Mouse (Mus musculus): Measurements from ENCODE around the gene Prr15. TPM values are rescaled to one million over a fixed set of nuclear protein-coding genes. Genes with fewer than 3 reads are reported as not detected.

The Prr15 gene
- polyA plus RNA-seq, 1 experiment from 2014 or later, result 11.6 TPM

DNA sequence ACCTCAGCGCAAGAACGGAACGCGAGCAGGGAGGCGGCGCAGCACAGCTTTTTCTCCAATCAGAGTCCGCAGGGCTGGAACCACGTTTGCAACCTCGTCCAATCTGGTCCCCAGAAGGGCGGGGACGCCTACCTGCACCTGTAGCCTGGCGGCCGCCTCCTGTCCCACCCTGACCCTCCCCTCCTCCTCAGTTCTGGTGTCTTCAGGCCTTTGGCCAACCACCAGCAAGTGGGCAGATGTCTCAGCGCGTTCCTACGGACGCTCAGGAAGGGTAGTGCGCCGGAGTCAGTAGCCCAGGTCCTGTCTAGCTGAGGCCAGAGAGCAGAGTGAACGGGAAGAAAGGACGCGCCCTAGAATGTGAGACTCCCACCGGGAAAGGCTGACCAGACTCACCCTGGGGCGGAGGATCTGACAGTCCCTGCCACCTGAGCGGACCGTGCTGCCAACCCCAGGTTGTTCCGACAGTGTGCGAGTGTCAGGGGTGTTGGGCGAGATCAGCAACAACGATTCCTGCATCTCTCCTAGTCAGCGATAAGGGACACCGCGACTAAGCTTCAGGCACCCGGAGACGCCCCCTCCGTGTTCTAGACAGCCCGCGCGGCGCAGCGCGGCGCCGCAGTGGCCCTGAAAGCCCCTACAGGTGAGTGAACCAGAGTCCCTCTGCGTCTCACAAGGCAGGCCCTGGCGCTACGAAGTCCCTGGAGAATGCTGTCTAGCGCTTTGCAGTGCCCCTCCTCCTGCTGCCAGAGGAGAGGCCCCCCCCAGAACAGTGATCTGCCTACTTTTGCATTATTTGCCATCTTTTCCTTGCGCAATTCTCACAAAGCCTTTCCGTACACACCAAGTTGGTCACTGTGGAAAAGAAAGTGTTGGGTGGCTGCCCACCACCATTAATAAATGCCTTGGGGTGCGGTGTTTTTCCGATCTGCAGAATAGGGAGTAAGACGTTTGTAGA is 1.3 kb downstream of the Prr15 start:
- peak; percentile 87 for ATAC-seq (ENCODE audit: insufficient number of reproducible peaks, insufficient read depth, low FRiP score, low read depth)
- Histone ChIP-seq H3K4me2 (replicated peaks; ENCODE audit: low read depth, low read length) (peak overlapping the region; percentile 98), H3K27ac (ENCODE audit: low read length) (no peak overlapping the region), H3K9me3 (ENCODE audit: control insufficient read depth, low read depth, low read length) (no peaks in the 10 kb centered on the region), H3K9ac (replicated peaks; ENCODE audit: low read depth, low read length) (peak overlapping the region; percentile 26), H3K4me1 (ENCODE audit: control insufficient read depth, insufficient read depth, low read length) (0 out of 2 replicates have a peak, but pooled peaks cover 6% of the 10 kb centered on the region), H3K36me3 (ENCODE audit: control insufficient read depth, insufficient read depth, low read length) (no peaks in the 10 kb centered on the region), H3K4me3 (ENCODE audit: low read depth, low read length) (peak overlapping the region; percentile 47), H3K27me3 (ENCODE audit: control insufficient read depth, insufficient read depth, low read length) (peaks cover 9% of the 10 kb centered on the region; the same call in 1 of the 2 replicates)
- under 1% methylated on average over 53 of the region's 53 CpGs for WGBS

DNA sequence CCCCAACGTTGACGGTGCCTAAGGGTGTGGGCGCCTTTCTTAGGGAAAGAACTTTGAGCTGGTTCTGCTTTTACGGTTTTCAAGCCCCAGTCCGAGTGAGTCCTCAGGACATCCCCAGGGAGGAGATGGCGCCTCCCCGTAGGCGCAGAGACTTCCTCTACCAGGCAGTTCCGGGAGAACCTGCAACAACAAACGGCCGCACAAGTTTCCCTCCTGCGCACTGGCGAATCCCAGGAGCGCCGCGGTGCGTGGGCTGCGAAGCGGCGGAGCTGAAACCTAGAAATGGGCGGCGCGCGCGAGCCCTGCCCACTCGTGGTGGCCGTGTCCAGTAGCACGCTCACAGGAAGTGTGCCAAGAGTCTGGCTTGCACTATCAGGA is 2.0 kb downstream of the Prr15 start:
- no peak overlapping the region for H3K27ac ChIP-seq (ENCODE audit: low read length)
- ATAC-seq (ENCODE audit: insufficient number of reproducible peaks, insufficient read depth, low FRiP score, low read depth), result peak; percentile 25; the same call in 1 of the 2 replicates
- no peaks in the 10 kb centered on the region for H3K9me3 ChIP-seq (ENCODE audit: control insufficient read depth, low read depth, low read length)
- peak overlapping the region; percentile 98 for H3K4me2 ChIP-seq (replicated peaks; ENCODE audit: low read depth, low read length)
- no peaks in the 10 kb centered on the region for H3K36me3 ChIP-seq (ENCODE audit: control insufficient read depth, insufficient read depth, low read length)
- peaks cover 9% of the 10 kb centered on the region; the same call in 1 of the 2 replicates for H3K27me3 ChIP-seq (ENCODE audit: control insufficient read depth, insufficient read depth, low read length)
- peak overlapping the region; percentile 47 for H3K4me3 ChIP-seq (ENCODE audit: low read depth, low read length)
- under 1% methylated on average over 28 of the region's 28 CpGs for WGBS
- H3K9ac ChIP-seq (replicated peaks; ENCODE audit: low read depth, low read length), result peak overlapping the region; percentile 26
- 0 out of 2 replicates have a peak, but pooled peaks cover 6% of the 10 kb centered on the region for H3K4me1 ChIP-seq (ENCODE audit: control insufficient read depth, insufficient read depth, low read length)

DNA sequence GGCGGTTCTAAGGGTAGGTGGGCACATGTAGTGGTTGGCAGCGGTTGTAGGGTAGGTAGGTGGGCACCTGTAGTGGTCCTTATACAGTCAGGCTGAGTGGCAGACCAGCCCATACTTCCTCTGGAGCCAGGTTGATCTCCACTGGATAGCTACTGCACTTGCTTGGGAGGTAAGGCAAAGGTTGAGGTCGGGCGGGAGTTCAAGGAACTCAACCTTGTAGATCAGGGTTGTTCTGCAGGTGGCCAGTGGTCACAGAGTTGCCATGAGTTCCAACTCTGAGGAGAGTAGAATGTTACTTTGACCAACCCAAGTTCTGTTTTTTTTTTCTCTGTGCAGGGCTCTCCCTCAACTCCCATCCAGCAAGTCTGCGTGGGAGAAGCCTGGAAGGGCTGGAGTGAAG is 3.1 kb downstream of the Prr15 start:
- no peak overlapping the region for H3K27ac ChIP-seq (ENCODE audit: low read length)
- ATAC-seq (ENCODE audit: insufficient number of reproducible peaks, insufficient read depth, low FRiP score, low read depth), result no peak
- 92% methylated on average over 5 of the region's 5 CpGs for WGBS
- peaks cover 9% of the 10 kb centered on the region; the same call in 1 of the 2 replicates for H3K27me3 ChIP-seq (ENCODE audit: control insufficient read depth, insufficient read depth, low read length)
- no peaks in the 10 kb centered on the region for H3K36me3 ChIP-seq (ENCODE audit: control insufficient read depth, insufficient read depth, low read length)
- no peak overlapping the region for H3K4me2 ChIP-seq (replicated peaks; ENCODE audit: low read depth, low read length)
- 0 out of 2 replicates have a peak, but pooled peaks cover 6% of the 10 kb centered on the region for H3K4me1 ChIP-seq (ENCODE audit: control insufficient read depth, insufficient read depth, low read length)
- H3K4me3 ChIP-seq (ENCODE audit: low read depth, low read length), result no peak overlapping the region
- no peaks in the 10 kb centered on the region for H3K9me3 ChIP-seq (ENCODE audit: control insufficient read depth, low read depth, low read length)
- no peak overlapping the region for H3K9ac ChIP-seq (replicated peaks; ENCODE audit: low read depth, low read length)

DNA sequence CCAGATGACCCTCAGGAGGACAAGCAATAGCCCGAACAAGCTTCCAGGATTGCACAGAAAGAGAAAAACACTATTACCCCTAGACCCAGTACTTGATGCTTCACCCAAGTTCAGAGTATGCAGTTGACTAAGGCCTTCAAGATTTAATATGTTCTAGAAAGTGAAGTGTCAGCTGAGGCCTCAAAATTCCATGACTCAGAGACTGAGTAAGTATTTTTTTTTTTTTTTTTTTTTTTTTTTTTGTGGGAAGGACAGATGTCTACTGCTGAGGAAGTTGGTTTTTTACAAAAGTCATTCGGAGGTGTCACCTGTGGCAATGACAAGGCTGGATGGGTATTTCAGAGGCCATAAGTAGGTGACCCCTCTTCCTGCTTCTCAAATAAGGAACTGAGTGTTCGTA is 4.0 kb downstream of the Prr15 start:
- Histone ChIP-seq H3K36me3 (ENCODE audit: control insufficient read depth, insufficient read depth, low read length) (no peaks in the 10 kb centered on the region), H3K27me3 (ENCODE audit: control insufficient read depth, insufficient read depth, low read length) (peaks cover 9% of the 10 kb centered on the region; the same call in 1 of the 2 replicates), H3K9me3 (ENCODE audit: control insufficient read depth, low read depth, low read length) (no peaks in the 10 kb centered on the region), H3K4me2 (replicated peaks; ENCODE audit: low read depth, low read length) (no peak overlapping the region), H3K4me1 (ENCODE audit: control insufficient read depth, insufficient read depth, low read length) (0 out of 2 replicates have a peak, but pooled peaks cover 6% of the 10 kb centered on the region), H3K27ac (ENCODE audit: low read length) (no peak overlapping the region), H3K4me3 (ENCODE audit: low read depth, low read length) (no peak overlapping the region), H3K9ac (replicated peaks; ENCODE audit: low read depth, low read length) (no peak overlapping the region)
- ATAC-seq (ENCODE audit: insufficient number of reproducible peaks, insufficient read depth, low FRiP score, low read depth), result no peak
- 85% methylated on average over 3 of the region's 3 CpGs for WGBS

DNA sequence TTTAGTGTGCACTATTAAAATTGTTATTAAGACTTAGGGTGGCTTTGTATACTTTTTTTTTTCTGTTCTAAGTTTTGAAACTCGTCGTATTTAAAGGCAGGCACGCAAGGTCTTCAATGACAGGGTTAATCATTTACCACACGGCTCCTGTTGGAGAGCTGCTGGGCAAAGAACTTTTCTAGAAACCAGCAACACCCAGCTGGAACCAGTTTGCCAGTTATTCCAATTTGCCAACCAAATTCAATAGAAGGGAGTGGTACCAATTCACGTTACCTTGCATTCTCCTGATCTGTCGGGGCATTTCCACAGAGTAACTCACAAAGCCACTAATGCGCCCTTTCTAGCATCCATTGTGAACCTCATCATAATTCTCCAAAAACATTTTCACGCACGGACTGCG is 4.5 kb downstream of the Prr15 start:
- peaks cover 9% of the 10 kb centered on the region; the same call in 1 of the 2 replicates for H3K27me3 ChIP-seq (ENCODE audit: control insufficient read depth, insufficient read depth, low read length)
- no peak overlapping the region for H3K9ac ChIP-seq (replicated peaks; ENCODE audit: low read depth, low read length)
- 68% methylated on average over 10 of the region's 10 CpGs for WGBS
- H3K4me2 ChIP-seq (replicated peaks; ENCODE audit: low read depth, low read length), result no peak overlapping the region
- no peak overlapping the region for H3K4me3 ChIP-seq (ENCODE audit: low read depth, low read length)
- H3K9me3 ChIP-seq (ENCODE audit: control insufficient read depth, low read depth, low read length), result no peaks in the 10 kb centered on the region
- H3K36me3 ChIP-seq (ENCODE audit: control insufficient read depth, insufficient read depth, low read length), result no peaks in the 10 kb centered on the region
- 0 out of 2 replicates have a peak, but pooled peaks cover 6% of the 10 kb centered on the region for H3K4me1 ChIP-seq (ENCODE audit: control insufficient read depth, insufficient read depth, low read length)
- no peak overlapping the region for H3K27ac ChIP-seq (ENCODE audit: low read length)
- ATAC-seq (ENCODE audit: insufficient number of reproducible peaks, insufficient read depth, low FRiP score, low read depth), result no peak

DNA sequence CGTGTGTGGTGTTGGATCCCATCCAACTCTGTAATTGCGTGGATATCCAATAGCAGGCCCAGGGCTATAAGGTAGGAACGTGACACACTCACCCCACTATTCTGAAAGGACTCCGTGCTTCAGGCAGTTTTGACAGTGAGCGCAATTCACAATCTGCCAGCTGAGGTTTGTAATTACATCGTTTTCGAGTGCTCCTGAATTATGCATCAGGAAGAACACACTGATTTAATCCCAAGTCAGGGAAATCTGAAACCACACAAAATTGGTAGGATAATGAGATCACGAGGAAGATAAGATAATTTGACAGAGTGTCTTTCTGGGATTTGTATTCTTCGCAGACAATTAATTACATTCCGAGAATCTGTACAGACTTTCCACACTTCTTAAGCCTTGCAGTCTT is 6.1 kb downstream of the Prr15 start:
- Histone ChIP-seq H3K9ac (replicated peaks; ENCODE audit: low read depth, low read length) (no peak overlapping the region), H3K27me3 (ENCODE audit: control insufficient read depth, insufficient read depth, low read length) (peaks cover 3% of the 10 kb centered on the region; the same call in 1 of the 2 replicates), H3K4me1 (ENCODE audit: control insufficient read depth, insufficient read depth, low read length) (0 out of 2 replicates have a peak, but pooled peaks cover 6% of the 10 kb centered on the region), H3K4me2 (replicated peaks; ENCODE audit: low read depth, low read length) (no peak overlapping the region), H3K27ac (ENCODE audit: low read length) (no peak overlapping the region), H3K4me3 (ENCODE audit: low read depth, low read length) (no peak overlapping the region), H3K9me3 (ENCODE audit: control insufficient read depth, low read depth, low read length) (no peaks in the 10 kb centered on the region), H3K36me3 (ENCODE audit: control insufficient read depth, insufficient read depth, low read length) (no peaks in the 10 kb centered on the region)
- ATAC-seq (ENCODE audit: insufficient number of reproducible peaks, insufficient read depth, low FRiP score, low read depth), result no peak
- 46% methylated on average over 10 of the region's 10 CpGs for WGBS

DNA sequence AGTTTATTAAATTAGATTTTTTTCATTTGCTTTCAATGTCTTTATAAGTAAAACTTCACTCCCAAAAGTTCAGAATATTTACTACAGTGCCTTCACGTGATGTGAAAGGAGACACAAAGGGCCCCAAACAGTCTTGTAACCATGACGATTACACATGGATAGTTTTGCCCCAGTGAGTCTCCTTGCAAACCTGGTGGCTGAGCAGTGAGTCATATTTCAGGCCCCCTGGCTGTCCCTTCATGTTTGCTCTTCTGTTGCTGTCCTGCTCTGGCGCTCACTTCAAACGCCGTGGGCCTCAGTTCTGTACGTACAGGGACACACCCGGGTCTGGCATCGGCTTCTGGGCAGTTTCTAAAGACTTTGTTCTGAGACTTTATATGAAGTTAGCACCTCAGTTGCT is 6.6 kb downstream of the Prr15 start:
- 50% methylated on average over 8 of the region's 8 CpGs for WGBS
- H3K27ac ChIP-seq (ENCODE audit: low read length), result peak overlapping the region; percentile 7; the same call in 1 of the 2 replicates
- H3K9me3 ChIP-seq (ENCODE audit: control insufficient read depth, low read depth, low read length), result no peaks in the 10 kb centered on the region
- H3K4me1 ChIP-seq (ENCODE audit: control insufficient read depth, insufficient read depth, low read length), result 0 out of 2 replicates have a peak, but pooled peaks cover 3% of the 10 kb centered on the region
- no peak overlapping the region for H3K4me3 ChIP-seq (ENCODE audit: low read depth, low read length)
- H3K27me3 ChIP-seq (ENCODE audit: control insufficient read depth, insufficient read depth, low read length), result peaks cover 3% of the 10 kb centered on the region; the same call in 1 of the 2 replicates
- no peak overlapping the region for H3K4me2 ChIP-seq (replicated peaks; ENCODE audit: low read depth, low read length)
- H3K36me3 ChIP-seq (ENCODE audit: control insufficient read depth, insufficient read depth, low read length), result no peaks in the 10 kb centered on the region
- H3K9ac ChIP-seq (replicated peaks; ENCODE audit: low read depth, low read length), result no peak overlapping the region
- no peak for ATAC-seq (ENCODE audit: insufficient number of reproducible peaks, insufficient read depth, low FRiP score, low read depth)

DNA sequence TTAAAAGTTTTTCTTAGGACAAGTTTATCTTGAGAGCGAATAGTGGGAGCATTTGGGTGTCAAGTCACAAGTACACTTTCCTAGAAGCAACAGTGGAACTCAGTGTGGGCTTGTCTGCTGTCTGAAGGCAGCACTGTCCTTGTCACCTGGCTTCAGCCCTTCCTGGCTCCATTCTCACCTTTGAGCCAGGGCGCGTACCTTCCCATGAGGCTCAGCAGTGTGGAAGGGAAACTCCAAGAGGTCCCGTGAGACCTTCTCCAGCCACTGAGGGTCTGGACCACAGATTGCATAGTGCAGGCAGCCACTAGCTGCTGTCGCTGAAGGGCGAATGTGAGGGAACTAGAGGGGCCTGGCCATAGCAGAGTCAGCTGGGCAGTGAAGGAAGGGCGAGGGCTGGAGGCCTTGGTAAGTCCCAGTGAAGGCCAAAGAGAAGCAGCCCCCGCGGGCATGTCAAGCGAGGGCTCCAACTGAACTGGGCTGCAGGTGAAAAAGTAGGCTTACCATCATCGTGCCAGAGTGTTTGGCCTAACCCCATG is 7.5 kb downstream of the Prr15 start:
- Histone ChIP-seq H3K4me1 (ENCODE audit: control insufficient read depth, insufficient read depth, low read length) (no peaks in the 10 kb centered on the region), H3K27ac (ENCODE audit: low read length) (peak overlapping the region; percentile 39; the same call in 1 of the 2 replicates), H3K36me3 (ENCODE audit: control insufficient read depth, insufficient read depth, low read length) (no peaks in the 10 kb centered on the region), H3K4me2 (replicated peaks; ENCODE audit: low read depth, low read length) (no peak overlapping the region), H3K4me3 (ENCODE audit: low read depth, low read length) (no peak overlapping the region), H3K27me3 (ENCODE audit: control insufficient read depth, insufficient read depth, low read length) (0 out of 2 replicates have a peak, but pooled peaks cover 3% of the 10 kb centered on the region), H3K9me3 (ENCODE audit: control insufficient read depth, low read depth, low read length) (no peaks in the 10 kb centered on the region), H3K9ac (replicated peaks; ENCODE audit: low read depth, low read length) (no peak overlapping the region)
- 62% methylated on average over 11 of the region's 11 CpGs for WGBS
- ATAC-seq (ENCODE audit: insufficient number of reproducible peaks, insufficient read depth, low FRiP score, low read depth), result no peak
